Mouse (Mus musculus) midbrain, postnatal 0 days (tissue): ENCODE data around the gene Celf5. TPM values are rescaled to one million over a fixed set of nuclear protein-coding genes. Genes with fewer than 3 reads are reported as not detected.

Experiments
- ATAC-seq: fragments of 200-750 bp; cut with Nextera tagmentation; 2 replicates; pipeline ENCODE4 v1.8.0; 2017; ENCODE audit warnings: moderate number of reproducible peaks, mild to moderate bottlenecking, moderate TSS enrichment, moderate library complexity; ENCODE audit not compliant: low FRiP score
- DNase-seq: peaks from one replicate; pipeline ENCODE4 v3.0.0-alpha.2; 2015; ENCODE audit warnings: low spot score
- H3K27ac ChIP-seq: fragments of 300-500 bp; sonication (generic); 2 replicates; pipeline ENCODE4 v1.5.1; 2014; ENCODE audit warnings: low read depth, mild to moderate bottlenecking, low read length, mixed read lengths
- H3K27me3 ChIP-seq: fragments of 300-500 bp; sonication (generic); 2 replicates; pipeline ENCODE4 v1.6.1; 2014; ENCODE audit warnings: low read length, control low read depth, mixed read lengths; ENCODE audit not compliant: insufficient read depth
- H3K36me3 ChIP-seq: fragments of 300-500 bp; sonication (generic); 2 replicates; pipeline ENCODE4 v1.6.1; 2014; ENCODE audit warnings: low read length, control low read depth, mixed read lengths; ENCODE audit not compliant: insufficient read depth
- H3K4me1 ChIP-seq: fragments of 300-500 bp; sonication (generic); 2 replicates; pipeline ENCODE4 v1.6.1; 2014; ENCODE audit warnings: mild to moderate bottlenecking, control low read depth, antibody characterized with exemption, low read length, mixed read lengths; ENCODE audit not compliant: insufficient read depth
- H3K4me2 ChIP-seq: fragments of 300-500 bp; sonication (generic); 2 replicates; pipeline ENCODE4 v1.6.1; 2014; ENCODE audit warnings: low read depth, mild to moderate bottlenecking, low read length, mixed read lengths; ENCODE audit not compliant: poor library complexity, severe bottlenecking
- H3K4me3 ChIP-seq: fragments of 300-500 bp; sonication (generic); 2 replicates; pipeline ENCODE4 v1.5.1; 2014; ENCODE audit warnings: low read depth, mild to moderate bottlenecking, low read length, moderate library complexity
- H3K9ac ChIP-seq: fragments of 300-500 bp; sonication (generic); replicated peaks from 2 replicates; pipeline ENCODE4 v1.6.1; 2014; ENCODE audit warnings: mild to moderate bottlenecking, low read length, moderate library complexity, mixed read lengths; ENCODE audit not compliant: poor library complexity, severe bottlenecking
- H3K9me3 ChIP-seq: fragments of 300-500 bp; sonication (generic); 2 replicates; pipeline ENCODE4 v1.6.1; 2016; ENCODE audit warnings: low read length, control low read depth
- CTCF ChIP-seq: IDR thresholded peaks from 2 replicates; pipeline ENCODE4 v1.5.1; 2016; ENCODE audit warnings: antibody characterized with exemption, mild to moderate bottlenecking
- WGBS: fragments of 180-500 bp; shearing (Covaris S2); extraction: QIAGEN DNeasy Blood & Tissue Kit; methylation state at CpG from one replicate; pipeline ENCODE4 v1.1.7; 2014; 5-methylcytosine and 5-hydroxymethylcytosine counted together
- polyA plus RNA-seq: library from polyadenylated mRNA; unstranded; fragments of >200 nt; fragmentation: Nextera tagmentation; extraction: Ambion mirVana; gene quantifications from 2 replicates; pipeline ENCODE4 v1.2.1, GENCODE M21; 2015
- total RNA-seq: library from RNA; depleted of rRNA; stranded (reverse); fragments of >200 nt; gene quantifications from 2 replicates; pipeline ENCODE4 v1.2.3, GENCODE M21; 2014

Celf5 gene
- total and polyA plus RNA-seq, 2 experiments from 2014 or later: 74.0 to 142 TPM

DNA sequence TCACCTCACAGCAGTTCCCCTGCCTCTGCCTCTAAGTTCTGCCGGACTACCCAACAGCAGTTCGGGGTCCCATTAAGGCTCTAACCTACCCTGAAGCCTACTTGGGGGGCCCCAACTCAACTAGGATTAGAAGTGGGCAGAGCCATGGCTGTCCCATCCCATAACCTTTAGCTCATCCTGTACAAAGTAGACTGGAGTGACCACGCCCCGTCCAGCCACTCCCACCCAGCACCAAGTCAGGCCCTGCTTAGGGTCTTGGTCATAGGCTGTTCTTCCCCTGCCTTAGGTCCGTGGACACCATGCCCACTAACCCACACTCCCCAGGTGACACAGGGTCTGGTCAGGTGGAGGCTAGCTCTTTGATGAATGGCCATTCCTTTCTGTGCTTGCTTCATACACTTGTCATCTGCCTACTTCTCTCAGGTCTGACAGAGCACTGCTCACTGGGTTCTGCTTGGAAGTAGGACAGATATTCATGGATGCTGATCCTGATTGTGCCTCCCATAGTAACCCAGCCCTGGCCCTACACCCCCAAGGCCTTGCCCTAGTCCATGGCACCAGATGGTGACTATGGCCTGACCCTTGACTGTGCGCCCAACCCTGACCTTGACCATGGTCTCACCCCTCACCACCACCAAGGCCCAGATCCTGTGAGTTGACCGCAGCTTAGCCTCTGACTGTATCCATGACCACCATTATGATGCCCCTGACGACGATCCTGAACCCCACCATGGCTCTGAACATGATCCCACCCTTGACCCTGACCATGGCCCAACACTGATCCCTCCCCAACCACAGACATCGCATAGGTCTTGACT, 63.2 kb downstream of the Celf5 start:
- H3K36me3 ChIP-seq: 0 out of 2 replicates have a peak, but pooled peaks cover 12% of the 10 kb centered on the region
- H3K9me3 ChIP-seq: no peaks in the 10 kb centered on the region
- no peaks in the 10 kb centered on the region for H3K27me3 ChIP-seq
- TF ChIP-seq CTCF: no peak
- no peak overlapping the region for H3K4me3 ChIP-seq
- H3K4me1 ChIP-seq: peaks cover 1% of the 10 kb centered on the region; the same call in 1 of the 2 replicates
- DNase-seq: no peak
- WGBS: 90% methylated on average over 10 of the region's 10 CpGs
- H3K4me2 ChIP-seq: no peak overlapping the region
- no peak for ATAC-seq
- H3K27ac ChIP-seq: no peak overlapping the region
- H3K9ac ChIP-seq: no peak overlapping the region

DNA sequence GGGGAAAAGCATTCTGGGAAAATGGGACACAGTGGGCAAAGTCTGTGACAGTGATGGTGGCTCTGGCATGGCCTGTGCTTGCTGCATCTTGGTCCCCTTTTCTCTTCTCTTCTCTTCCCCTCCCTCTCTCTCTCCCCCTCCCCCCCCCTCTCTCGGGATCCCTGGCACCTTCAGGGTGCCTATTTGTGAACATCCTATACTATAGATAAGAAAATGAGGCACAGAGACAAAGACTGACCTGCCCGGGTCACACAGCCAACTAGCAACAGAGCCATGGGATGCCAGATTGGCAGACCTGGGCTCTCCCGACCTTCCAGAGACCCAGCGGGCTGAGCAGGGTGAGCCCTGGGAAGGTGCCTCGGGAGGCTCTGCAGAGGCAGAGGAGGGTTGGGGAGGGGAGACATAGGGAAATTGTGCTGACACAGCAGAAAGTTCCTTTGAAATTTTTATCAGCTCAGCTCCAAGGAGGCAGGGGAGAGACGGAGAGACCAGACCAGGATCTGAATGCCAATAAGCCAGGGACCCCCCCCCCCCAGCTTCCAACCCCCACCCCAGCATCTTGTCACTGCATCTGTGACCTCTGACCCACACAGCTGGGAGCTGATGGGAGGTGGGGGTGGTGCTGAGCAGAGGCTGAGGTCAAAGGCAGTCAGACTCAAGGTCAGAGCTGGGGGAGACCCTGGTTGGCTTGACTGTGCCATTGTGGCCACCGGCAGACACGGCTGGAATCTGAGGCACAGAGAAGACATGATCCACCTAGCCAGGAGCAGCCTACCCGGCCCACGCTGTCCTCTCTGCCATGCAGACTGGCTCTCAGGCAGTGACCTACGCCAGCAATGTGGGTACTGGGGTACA, 64.1 kb downstream of the Celf5 start:
- Histone ChIP-seq H3K9ac (no peak overlapping the region), H3K9me3 (no peaks in the 10 kb centered on the region), H3K4me3 (no peak overlapping the region), H3K27me3 (no peaks in the 10 kb centered on the region), H3K27ac (no peak overlapping the region), H3K4me2 (no peak overlapping the region), H3K4me1 (peaks cover 3% of the 10 kb centered on the region; the same call in 1 of the 2 replicates), H3K36me3 (0 out of 2 replicates have a peak, but pooled peaks cover 12% of the 10 kb centered on the region)
- no peak for DNase-seq
- ATAC-seq: no peak
- no peak for TF ChIP-seq CTCF
- WGBS: 51% methylated on average over 11 of the region's 11 CpGs

GRCm38 (mm10) chr10:81417227-81418215, 65.0 kb downstream of the Celf5 start:
- no peak for ATAC-seq
- TF ChIP-seq CTCF: no peak
- Histone ChIP-seq H3K27ac (0 out of 2 replicates have a peak overlapping the region, but pooled peaks have one; percentile 3), H3K4me3 (peak overlapping the region; percentile 30), H3K9me3 (no peaks in the 10 kb centered on the region), H3K4me1 (peaks cover 3% of the 10 kb centered on the region; the same call in 1 of the 2 replicates), H3K36me3 (0 out of 2 replicates have a peak, but pooled peaks cover 12% of the 10 kb centered on the region), H3K4me2 (peak overlapping the region; percentile 42), H3K27me3 (no peaks in the 10 kb centered on the region), H3K9ac (no peak overlapping the region)
- 52% methylated on average over 11 of the region's 12 CpGs for WGBS
- no peak for DNase-seq

DNA sequence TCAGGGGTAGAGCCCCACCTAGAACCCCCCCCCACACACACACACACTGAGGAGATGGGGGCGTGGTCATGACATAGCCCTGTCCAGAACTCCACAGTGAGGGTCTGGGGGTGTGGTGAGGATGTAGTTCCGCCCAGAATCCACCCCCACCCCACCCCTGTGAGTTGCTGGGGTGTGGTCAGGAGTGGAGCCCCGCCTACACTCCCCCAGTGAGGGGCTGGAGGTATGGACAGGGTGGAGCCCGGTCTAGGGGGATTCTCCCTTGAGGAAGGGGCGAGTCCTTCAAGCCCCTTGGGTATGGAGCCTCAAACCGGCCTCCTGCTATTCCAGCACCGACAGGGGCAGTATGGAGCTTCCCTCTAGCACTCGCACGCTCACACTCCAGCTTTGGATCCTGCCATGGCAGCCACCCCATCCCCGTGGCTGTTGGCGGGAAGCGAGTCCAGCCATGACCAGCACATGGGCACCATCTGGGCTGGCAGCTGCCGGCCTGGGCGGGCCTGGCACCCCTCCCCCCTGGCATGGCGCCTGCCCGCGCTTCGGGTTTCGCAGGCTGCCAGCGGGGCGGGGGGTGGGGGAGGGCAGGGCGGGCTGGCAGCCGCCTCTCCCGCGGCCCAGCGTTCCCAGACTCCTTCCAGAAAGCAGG, 65.8 kb downstream of the Celf5 start:
- Histone ChIP-seq H3K27me3 (no peaks in the 10 kb centered on the region), H3K4me1 (peaks cover 3% of the 10 kb centered on the region; the same call in 1 of the 2 replicates), H3K9me3 (no peaks in the 10 kb centered on the region), H3K4me3 (peak overlapping the region; percentile 30), H3K27ac (0 out of 2 replicates have a peak overlapping the region, but pooled peaks have one; percentile 32), H3K9ac (0 out of 2 replicates have a peak overlapping the region, but pooled peaks have one; percentile 37), H3K36me3 (0 out of 2 replicates have a peak, but pooled peaks cover 12% of the 10 kb centered on the region), H3K4me2 (peak overlapping the region; percentile 42)
- TF ChIP-seq CTCF: peak; percentile 74
- peak; percentile 74 for ATAC-seq
- WGBS: 6% methylated on average over 26 of the region's 26 CpGs
- peak; percentile 92 for DNase-seq
